Mouse (Mus musculus) limb, embryonic 14.5 days (tissue): ENCODE measurements at regions not wholly inside any gene's neighbourhood (a gene's known extent, or its start where the extent isn't known, plus 50 kb on each side); places are given as distances from the start of the nearest gene placed in this dataset.

Experiments
- ATAC-seq: fragments of 200-750 bp; cut with Nextera tagmentation; 2 replicates; pipeline ENCODE4 v1.8.0; 2017; ENCODE audit warnings: low read depth, moderate number of reproducible peaks, moderate TSS enrichment; ENCODE audit not compliant: low FRiP score
- DNase-seq: peaks from one replicate; pipeline ENCODE4 v3.0.0-alpha.2; 2015; ENCODE audit warnings: low spot score
- H3K27ac ChIP-seq: fragments of 300-500 bp; sonication (generic); replicated peaks from 2 replicates; pipeline ENCODE4 v1.5.1; 2014; ENCODE audit warnings: low read depth, mild to moderate bottlenecking, low read length, moderate library complexity, mixed read lengths
- H3K27me3 ChIP-seq: fragments of 300-500 bp; sonication (generic); 2 replicates; pipeline ENCODE4 v1.6.1; 2014; ENCODE audit warnings: low read length, mixed read lengths; ENCODE audit not compliant: control insufficient read depth, insufficient read depth
- H3K36me3 ChIP-seq: fragments of 300-500 bp; sonication (generic); 2 replicates; pipeline ENCODE4 v1.6.1; 2014; ENCODE audit warnings: mild to moderate bottlenecking, low read length, moderate library complexity, mixed read lengths; ENCODE audit not compliant: control insufficient read depth, insufficient read depth
- H3K4me1 ChIP-seq: fragments of 300-500 bp; sonication (generic); 2 replicates; pipeline ENCODE4 v1.6.1; 2014; ENCODE audit warnings: antibody characterized with exemption, low read length, mixed read lengths; ENCODE audit not compliant: control insufficient read depth, insufficient read depth
- H3K4me2 ChIP-seq: fragments of 300-500 bp; sonication (generic); replicated peaks from 2 replicates; pipeline ENCODE4 v1.6.1; 2014; ENCODE audit warnings: low read depth, mild to moderate bottlenecking, low read length, moderate library complexity; ENCODE audit not compliant: severe bottlenecking
- H3K4me3 ChIP-seq: fragments of 300-500 bp; sonication (generic); replicated peaks from 2 replicates; pipeline ENCODE4 v1.5.1; 2014; ENCODE audit warnings: low read length
- H3K9ac ChIP-seq: fragments of 300-500 bp; sonication (generic); 2 replicates; pipeline ENCODE4 v1.6.1; 2014; ENCODE audit warnings: mild to moderate bottlenecking, low read depth, low read length, moderate library complexity; ENCODE audit not compliant: severe bottlenecking
- H3K9me3 ChIP-seq: fragments of 300-500 bp; sonication (generic); 2 replicates; pipeline ENCODE4 v1.6.1; 2016; ENCODE audit warnings: low read length; ENCODE audit not compliant: control insufficient read depth
- POLR2A ChIP-seq: fragments of 200-500 bp; IDR thresholded peaks from 2 replicates; pipeline ENCODE4 v1.8.0; 2012; ENCODE audit warnings: inconsistent platforms, mild to moderate bottlenecking, moderate library complexity, borderline replicate concordance; ENCODE audit not compliant: insufficient read depth, insufficient read length; ENCODE audit errors: extremely low read depth
- WGBS: fragments of 180-500 bp; shearing (Covaris S2); extraction: QIAGEN DNeasy Blood & Tissue Kit; methylation state at CpG from one replicate; pipeline ENCODE4 v1.1.7; 2014; 5-methylcytosine and 5-hydroxymethylcytosine counted together

GRCm38 (mm10) chr3:22022418-22022817, 54.0 kb upstream of the Tbl1xr1 start:
- H3K4me2 ChIP-seq: no peak overlapping the region
- no peak for TF ChIP-seq POLR2A
- H3K9me3 ChIP-seq: no peaks in the 10 kb centered on the region
- H3K27me3 ChIP-seq: no peaks in the 10 kb centered on the region
- DNase-seq (no peak), ATAC-seq (no peak)
- peaks cover 17% of the 10 kb centered on the region for H3K4me1 ChIP-seq
- H3K36me3 ChIP-seq: no peaks in the 10 kb centered on the region
- H3K27ac ChIP-seq: no peak overlapping the region
- no peak overlapping the region for H3K4me3 ChIP-seq
- H3K9ac ChIP-seq: no peak overlapping the region
- 44% methylated on average over 2 of the region's 2 CpGs for WGBS

GRCm38 (mm10) chr3:22023049-22023448, 53.4 kb upstream of the Tbl1xr1 start:
- H3K9ac ChIP-seq: no peak overlapping the region
- ATAC-seq: no peak
- H3K9me3 ChIP-seq: no peaks in the 10 kb centered on the region
- H3K36me3 ChIP-seq: no peaks in the 10 kb centered on the region
- no peak overlapping the region for H3K4me3 ChIP-seq
- TF ChIP-seq POLR2A: no peak
- peaks cover 17% of the 10 kb centered on the region for H3K4me1 ChIP-seq
- no peaks in the 10 kb centered on the region for H3K27me3 ChIP-seq
- H3K4me2 ChIP-seq: no peak overlapping the region
- DNase-seq: peak; percentile 39
- WGBS: 28% methylated on average over 6 of the region's 6 CpGs
- H3K27ac ChIP-seq: 0 out of 2 replicates have a peak overlapping the region, but pooled peaks have one; percentile 8

- no peaks in the 10 kb centered on the region for H3K9me3 ChIP-seq
- WGBS: 58% methylated on average over 5 of the region's 5 CpGs
- no peaks in the 10 kb centered on the region for H3K36me3 ChIP-seq
- peaks cover 17% of the 10 kb centered on the region for H3K4me1 ChIP-seq
- TF ChIP-seq POLR2A: no peak
- H3K27me3 ChIP-seq: no peaks in the 10 kb centered on the region
- no peak for ATAC-seq
- no peak overlapping the region for H3K4me2 ChIP-seq
- no peak overlapping the region for H3K9ac ChIP-seq
- DNase-seq: no peak
- 0 out of 2 replicates have a peak overlapping the region, but pooled peaks have one; percentile 8 for H3K27ac ChIP-seq
- H3K4me3 ChIP-seq: no peak overlapping the region
Observed at GRCm38 (mm10) chr3:22023551-22023950, 52.9 kb upstream of the Tbl1xr1 start.

GRCm38 (mm10) chr3:22024200-22024599, 52.3 kb upstream of the Tbl1xr1 start:
- Histone ChIP-seq H3K27me3 (no peaks in the 10 kb centered on the region), H3K27ac (no peak overlapping the region), H3K36me3 (no peaks in the 10 kb centered on the region), H3K4me2 (no peak overlapping the region), H3K9me3 (no peaks in the 10 kb centered on the region), H3K9ac (no peak overlapping the region), H3K4me3 (no peak overlapping the region), H3K4me1 (peaks cover 17% of the 10 kb centered on the region)
- no peak for DNase-seq
- no peak for TF ChIP-seq POLR2A
- ATAC-seq: no peak
- WGBS: 26% methylated on average over 6 of the region's 6 CpGs

- Histone ChIP-seq H3K27ac (no peak overlapping the region), H3K36me3 (no peaks in the 10 kb centered on the region), H3K4me3 (no peak overlapping the region), H3K4me1 (peaks cover 17% of the 10 kb centered on the region), H3K9me3 (no peaks in the 10 kb centered on the region), H3K27me3 (no peaks in the 10 kb centered on the region), H3K4me2 (no peak overlapping the region), H3K9ac (no peak overlapping the region)
- no peak for DNase-seq
- TF ChIP-seq POLR2A: no peak
- ATAC-seq: no peak
- WGBS: 21% methylated on average over 6 of the region's 6 CpGs
Observed at GRCm38 (mm10) chr3:22025119-22025518, 51.3 kb upstream of the Tbl1xr1 start.

- Histone ChIP-seq H3K27ac (no peak overlapping the region), H3K4me2 (no peak overlapping the region), H3K9me3 (no peaks in the 10 kb centered on the region), H3K4me1 (peaks cover 17% of the 10 kb centered on the region), H3K36me3 (no peaks in the 10 kb centered on the region), H3K4me3 (no peak overlapping the region), H3K9ac (no peak overlapping the region), H3K27me3 (no peaks in the 10 kb centered on the region)
- no peak for TF ChIP-seq POLR2A
- ATAC-seq: peak; percentile 50; the same call in 1 of the 2 replicates
- no peak for DNase-seq
- 31% methylated on average over 8 of the region's 8 CpGs for WGBS
Observed at GRCm38 (mm10) chr3:22025615-22026014, 50.8 kb upstream of the Tbl1xr1 start.
